Mouse (Mus musculus) MEL (cell line): ENCODE data around the gene Cdkn1b. TPM values are rescaled to one million over a fixed set of nuclear protein-coding genes. Genes with fewer than 3 reads are reported as not detected.

Source experiments
- DNase-seq: peaks from one replicate; pipeline ENCODE4 v3.0.0; 2011; ENCODE audit warnings: low read depth, low spot score
- H3K27ac ChIP-seq: 2 replicates; pipeline ENCODE4 v1.5.1; 2012; ENCODE audit warnings: low read depth, mild to moderate bottlenecking, control low read depth, low read length, moderate library complexity; ENCODE audit not compliant: control insufficient read depth
- H3K27me3 ChIP-seq, 2 experiments: fragments of 150-350 bp in 1 of 2; sonication (generic) in 1 of 2; 2 replicates each; pipeline ENCODE4 v1.6.1; 2012; ENCODE audit warnings: low read length in 2 of 2, mild to moderate bottlenecking in 2 of 2, improper control_type of control experiment in 1 of 2, moderate library complexity in 1 of 2; ENCODE audit not compliant: insufficient read depth in 2 of 2, control insufficient read depth in 1 of 2
- H3K36me3 ChIP-seq, 2 experiments: 2 replicates each; pipeline ENCODE4 v1.6.1; 2012 to 2014; ENCODE audit warnings: low read length in 2 of 2, improper control_type of control experiment in 1 of 2, inconsistent platforms in 1 of 2, mild to moderate bottlenecking in 1 of 2; ENCODE audit not compliant: insufficient read depth in 2 of 2, control insufficient read depth in 1 of 2
- H3K4me1 ChIP-seq, 2 experiments: fragments of 150-350 bp in 1 of 2; sonication (generic) in 1 of 2; 2 replicates each; pipeline ENCODE4 v1.6.1; 2012; ENCODE audit warnings: low read length in 2 of 2, improper control_type of control experiment in 1 of 2, mild to moderate bottlenecking in 1 of 2; ENCODE audit not compliant: insufficient read depth in 2 of 2, control insufficient read depth in 1 of 2
- H3K4me3 ChIP-seq, 2 experiments: fragments of 150-350 bp in 1 of 2; sonication (generic) in 1 of 2; 2 replicates each; pipeline ENCODE4 v1.5.1; 2012; ENCODE audit warnings: low read depth in 2 of 2, low read length in 2 of 2, mild to moderate bottlenecking in 2 of 2, moderate library complexity in 2 of 2, control low read depth in 1 of 2, improper control_type of control experiment in 1 of 2; ENCODE audit not compliant: control insufficient read depth in 1 of 2, insufficient read depth in 1 of 2
- H3K79me2 ChIP-seq: 2 replicates; pipeline ENCODE4 v1.6.1; 2012; ENCODE audit warnings: mild to moderate bottlenecking, low read length, moderate library complexity; ENCODE audit not compliant: control insufficient read depth, poor library complexity, insufficient read depth
- H3K9ac ChIP-seq: 2 replicates; pipeline ENCODE4 v1.6.1; 2012; ENCODE audit warnings: low read depth, mild to moderate bottlenecking, control low read depth, low read length, moderate library complexity; ENCODE audit not compliant: control insufficient read depth, poor library complexity, severe bottlenecking
- H3K9me3 ChIP-seq: fragments of 150-350 bp; sonication (generic); replicated peaks from 2 replicates; pipeline ENCODE4 v1.6.1; 2012; ENCODE audit warnings: mild to moderate bottlenecking, low read length, improper control_type of control experiment, moderate library complexity; ENCODE audit not compliant: insufficient read depth
- CHD1 ChIP-seq: IDR thresholded peaks from 2 replicates; pipeline ENCODE4 v1.6.1; 2012; ENCODE audit warnings: low read depth, mild to moderate bottlenecking, inconsistent platforms, low read length, improper control_type of control experiment
- CTCF ChIP-seq, 3 experiments: IDR thresholded peaks in 2 of 3; conservative IDR thresholded peaks in 1 of 3; 2 replicates each; pipeline ENCODE4 v1.5.1; 2011 to 2012; ENCODE audit warnings: low read length in 3 of 3, low read depth in 2 of 3, mild to moderate bottlenecking in 2 of 3, improper control_type of control experiment in 1 of 3, inconsistent platforms in 1 of 3, mixed read lengths in 1 of 3, moderate library complexity in 1 of 3; ENCODE audit not compliant: control insufficient read depth in 1 of 3, insufficient read depth in 1 of 3, poor library complexity in 1 of 3, severe bottlenecking in 1 of 3
- EP300 ChIP-seq, 2 experiments: IDR thresholded peaks; 2 replicates each; pipeline ENCODE4 v1.6.1; 2011; ENCODE audit warnings: improper control_type of control experiment in 2 of 2, low read length in 2 of 2, low read depth in 1 of 2, mild to moderate bottlenecking in 1 of 2
- ETS1 ChIP-seq: IDR thresholded peaks from 2 replicates; pipeline ENCODE4 v1.6.1; 2012; ENCODE audit warnings: low read depth, mild to moderate bottlenecking, inconsistent platforms, low read length, improper control_type of control experiment, moderate library complexity
- GABPA ChIP-seq: IDR thresholded peaks from 2 replicates; pipeline ENCODE4 v1.6.1; 2012; ENCODE audit warnings: low read depth, mild to moderate bottlenecking, inconsistent platforms, low read length, improper control_type of control experiment, moderate library complexity
- GATA1 ChIP-seq: IDR thresholded peaks from 2 replicates; pipeline ENCODE4 v1.6.1; 2011; ENCODE audit warnings: low read depth, low read length, improper control_type of control experiment
- HCFC1 ChIP-seq: IDR thresholded peaks from 2 replicates; pipeline ENCODE4 v1.6.1; 2012; ENCODE audit warnings: low read depth, mild to moderate bottlenecking, inconsistent platforms, low read length, improper control_type of control experiment, moderate library complexity
- JUND ChIP-seq: IDR thresholded peaks from 2 replicates; pipeline ENCODE4 v1.6.1; 2011; ENCODE audit warnings: low read depth, mild to moderate bottlenecking, improper control_type of control experiment, low read length
- KAT2A ChIP-seq: conservative IDR thresholded peaks from 2 replicates; pipeline ENCODE4 v1.6.1; 2012; ENCODE audit warnings: low read depth, low read length, improper control_type of control experiment, inconsistent platforms
- MAFK ChIP-seq: IDR thresholded peaks from 2 replicates; pipeline ENCODE4 v1.6.1; 2011; ENCODE audit warnings: low read depth, mild to moderate bottlenecking, low read length, improper control_type of control experiment, borderline replicate concordance
- MAX ChIP-seq: IDR thresholded peaks from 2 replicates; pipeline ENCODE4 v1.6.1; 2011; ENCODE audit warnings: low read length, improper control_type of control experiment
- MEF2A ChIP-seq: IDR thresholded peaks from 2 replicates; pipeline ENCODE4 v1.6.1; 2014; ENCODE audit warnings: low read depth, mild to moderate bottlenecking, inconsistent platforms, low read length, improper control_type of control experiment; ENCODE audit not compliant: poor library complexity, insufficient replicate concordance, severe bottlenecking; ENCODE audit errors: extremely low read depth
- MXI1 ChIP-seq: IDR thresholded peaks from 2 replicates; pipeline ENCODE4 v1.6.1; 2011; ENCODE audit warnings: mild to moderate bottlenecking, low read depth, low read length, improper control_type of control experiment
- MYB ChIP-seq: IDR thresholded peaks from 2 replicates; pipeline ENCODE4 v1.6.1; 2011; ENCODE audit warnings: mild to moderate bottlenecking, low read depth, low read length, improper control_type of control experiment
- NELFE ChIP-seq: IDR thresholded peaks from 2 replicates; pipeline ENCODE4 v1.6.1; 2011; ENCODE audit warnings: low read depth, low read length, improper control_type of control experiment
- NRF1 ChIP-seq: IDR thresholded peaks from 2 replicates; pipeline ENCODE4 v1.6.1; 2014; ENCODE audit warnings: low read depth, mild to moderate bottlenecking, inconsistent platforms, low read length, improper control_type of control experiment, moderate library complexity; ENCODE audit not compliant: poor library complexity, insufficient read depth, severe bottlenecking
- POLR2A ChIP-seq, 2 experiments: IDR thresholded peaks; 2 replicates each; pipeline ENCODE4 v1.6.1; 2011 to 2012; ENCODE audit warnings: low read length in 2 of 2, mild to moderate bottlenecking in 2 of 2, control low read depth in 1 of 2, improper control_type of control experiment in 1 of 2, low read depth in 1 of 2, moderate library complexity in 1 of 2; ENCODE audit not compliant: control insufficient read depth in 1 of 2, insufficient read depth in 1 of 2, poor library complexity in 1 of 2
- RAD21 ChIP-seq: IDR thresholded peaks from 2 replicates; pipeline ENCODE4 v1.6.1; 2011; ENCODE audit warnings: mild to moderate bottlenecking, low read depth, low read length, improper control_type of control experiment
- RCOR1 ChIP-seq: IDR thresholded peaks from 2 replicates; pipeline ENCODE4 v1.6.1; 2012; ENCODE audit warnings: low read depth, mild to moderate bottlenecking, inconsistent platforms, low read length, improper control_type of control experiment
- SIN3A ChIP-seq: IDR thresholded peaks from 2 replicates; pipeline ENCODE4 v1.6.1; 2012; ENCODE audit warnings: low read length, improper control_type of control experiment, inconsistent platforms
- SMC3 ChIP-seq: IDR thresholded peaks from 2 replicates; pipeline ENCODE4 v1.6.1; 2011; ENCODE audit warnings: low read depth, low read length, improper control_type of control experiment
- TBP ChIP-seq: IDR thresholded peaks from 2 replicates; pipeline ENCODE4 v1.8.0; 2011; ENCODE audit warnings: low read depth, low read length, improper control_type of control experiment
- TCF12 ChIP-seq: IDR thresholded peaks from 2 replicates; pipeline ENCODE4 v1.6.1; 2014; ENCODE audit warnings: low read depth, mild to moderate bottlenecking, inconsistent platforms, low read length, improper control_type of control experiment, moderate library complexity
- UBTF ChIP-seq: IDR thresholded peaks from 2 replicates; pipeline ENCODE4 v1.6.1; 2012; ENCODE audit warnings: low read depth, mild to moderate bottlenecking, inconsistent platforms, low read length, improper control_type of control experiment, moderate library complexity, borderline replicate concordance; ENCODE audit not compliant: insufficient read depth
- USF2 ChIP-seq, 2 experiments: IDR thresholded peaks; 2 replicates each; pipeline ENCODE4 v1.6.1; 2011 to 2012; ENCODE audit warnings: improper control_type of control experiment in 2 of 2, low read length in 2 of 2, borderline replicate concordance in 1 of 2, inconsistent platforms in 1 of 2, low read depth in 1 of 2, mild to moderate bottlenecking in 1 of 2; ENCODE audit not compliant: insufficient read depth in 1 of 2
- ZC3H11A ChIP-seq: IDR thresholded peaks from 2 replicates; pipeline ENCODE4 v1.6.1; 2012; ENCODE audit warnings: low read depth, mild to moderate bottlenecking, inconsistent platforms, low read length, improper control_type of control experiment
- ZKSCAN1 ChIP-seq: IDR thresholded peaks from 2 replicates; pipeline ENCODE4 v1.6.1; 2012; ENCODE audit warnings: low read depth, mild to moderate bottlenecking, inconsistent platforms, low read length, improper control_type of control experiment, moderate library complexity
- ZNF384 ChIP-seq: IDR thresholded peaks from 2 replicates; pipeline ENCODE4 v1.6.1; 2012; ENCODE audit warnings: low read depth, mild to moderate bottlenecking, inconsistent platforms, low read length, improper control_type of control experiment
- polyA plus RNA-seq, 2 experiments: library from polyadenylated mRNA; stranded (reverse) in 1 of 2; unstranded in 1 of 2; fragments of >175 nt in 1 of 2; fragments of >200 nt in 1 of 2; gene quantifications; 2 replicates each; pipeline versions ENCODE4 v1.2.1 to v1.2.4; 2012; ENCODE audit warnings: low replicate concordance in 2 of 2, low read depth in 1 of 2; ENCODE audit not compliant: insufficient read length in 2 of 2, insufficient read depth in 1 of 2, missing spikeins in 1 of 2
- total RNA-seq: library from RNA; depleted of rRNA; stranded (reverse); fragments of 300-350 nt; gene quantifications from 2 replicates; pipeline ENCODE4 v1.2.3, GENCODE M21; 2012

Cdkn1b gene
- total and polyA plus RNA-seq, 3 experiments: 7.7 to 21.2 TPM; not detected in 1

GRCm38 (mm10) chr6:134947311-134948087 is 27.3 kb downstream of the Cdkn1b start:
- H3K9ac ChIP-seq: peak overlapping the region; percentile 53

GRCm38 (mm10) chr6:134948522-134949061 is 28.4 kb downstream of the Cdkn1b start:
- Histone ChIP-seq H3K9ac (peak overlapping the region; percentile 34), H3K36me3 (peaks cover 3 to 34% of the 10 kb centered on the region in 2 experiments; a peak in 3 of 4 replicates), H3K27ac (peak overlapping the region; percentile 69), H3K79me2 (no peaks in the 10 kb centered on the region), H3K4me1 (peaks cover 14 to 39% of the 10 kb centered on the region in 2 experiments), H3K27me3 (no peaks in the 10 kb centered on the region), H3K4me3 (peak overlapping the region in 1 of 2 experiments; percentile 18; a peak in 1 of 4 replicates), H3K9me3 (no peaks in the 10 kb centered on the region)
- peak; percentile 81 for DNase-seq
- TF ChIP-seq CTCF (IDR thresholded peaks at IDR 0.05 in 2 of 3, conservative IDR thresholded peaks at IDR 0.05 in 1 of 3; ENCODE audit: control insufficient read depth in 1 of 3, insufficient read depth in 1 of 3, low read depth in 2 of 3, low read length in 3 of 3, poor library complexity in 1 of 3, severe bottlenecking in 1 of 3) (no peak), ZKSCAN1 (no peak; the same call in 1 of the 2 replicates), MAX (no peak), CHD1 (no peak), NELFE (no peak), ETS1 (peak; percentile 58), GABPA (no peak), GATA1 (peak; percentile 57; the same call in 1 of the 2 replicates), TCF12 (no peak; the same call in 1 of the 2 replicates), ZNF384 (peak; percentile 96), USF2 (IDR thresholded peaks at IDR 0.05; ENCODE audit: borderline replicate concordance in 1 of 2, insufficient read depth in 1 of 2, low read depth in 1 of 2, low read length in 2 of 2) (no peak), POLR2A (IDR thresholded peaks at IDR 0.05; ENCODE audit: control insufficient read depth in 1 of 2, insufficient read depth in 1 of 2, low read depth in 1 of 2, low read length in 2 of 2, poor library complexity in 1 of 2) (0 out of 4 replicates have a peak, but pooled peaks of 1 of the 2 experiments have one; percentile 25), KAT2A (no peak), EP300 (IDR thresholded peaks at IDR 0.05; ENCODE audit: low read depth in 1 of 2, low read length in 2 of 2) (peak; percentile 22 to 37; a peak in 2 of 4 replicates), MYB (no peak), RCOR1 (no peak), MEF2A (no peak), MAFK (no peak), JUND (no peak), TBP (no peak), NRF1 (no peak), SIN3A (peak; percentile 43; the same call in 1 of the 2 replicates)

More at GRCm38 (mm10) chr6:134947311-134948087, 27.3 kb downstream of the Cdkn1b start:
- Histone ChIP-seq H3K27me3 (no peaks in the 10 kb centered on the region), H3K27ac (peak overlapping the region; percentile 80)
- TF ChIP-seq JUND (peak; percentile 76; the same call in 1 of the 2 replicates), RAD21 (peak; percentile 71), GATA1 (no peak), SIN3A (peak; percentile 80), CTCF (IDR thresholded peaks at IDR 0.05 in 2 of 3, conservative IDR thresholded peaks at IDR 0.05 in 1 of 3; ENCODE audit: control insufficient read depth in 1 of 3, insufficient read depth in 1 of 3, low read depth in 2 of 3, low read length in 3 of 3, poor library complexity in 1 of 3, severe bottlenecking in 1 of 3) (peak; percentile 56 to 76 (median 71)), MXI1 (peak; percentile 53), POLR2A (IDR thresholded peaks at IDR 0.05; ENCODE audit: control insufficient read depth in 1 of 2, insufficient read depth in 1 of 2, low read depth in 1 of 2, low read length in 2 of 2, poor library complexity in 1 of 2) (0 out of 4 replicates have a peak, but pooled peaks of 1 of the 2 experiments have one; percentile 22), UBTF (no peak), HCFC1 (0 out of 2 replicates have a peak, but pooled peaks have one; percentile 29), SMC3 (peak; percentile 65), GABPA (no peak), RCOR1 (no peak), EP300 (IDR thresholded peaks at IDR 0.05; ENCODE audit: low read depth in 1 of 2, low read length in 2 of 2) (peak in 1 of 2 experiments; percentile 2; a peak in 1 of 4 replicates), ZC3H11A (peak; percentile 31; the same call in 1 of the 2 replicates)
- TF ChIP-seq, all 39 proteins: peak for 10
- no peaks in the 10 kb centered on the region for H3K9me3 ChIP-seq
- H3K79me2 ChIP-seq: no peaks in the 10 kb centered on the region
- peaks cover 14 to 39% of the 10 kb centered on the region in 2 experiments for H3K4me1 ChIP-seq
- H3K36me3 ChIP-seq: peaks cover 3 to 34% of the 10 kb centered on the region in 2 experiments
- DNase-seq: peak; percentile 89
- peak overlapping the region; percentile 49 to 50 for H3K4me3 ChIP-seq
